Mouse (Mus musculus) adrenal gland, postnatal 14 days (tissue): ENCODE data around the gene Map3k14. TPM values are rescaled to one million over a fixed set of nuclear protein-coding genes. Genes with fewer than 3 reads are reported as not detected.

Experiments
- DNase-seq: peaks from one replicate; pipeline ENCODE4 v3.0.0; 2021; ENCODE audit warnings: mixed read lengths
- total RNA-seq: library from RNA; stranded (reverse); gene quantifications from 2 replicates; pipeline ENCODE4 v1.2.3, GENCODE M21; 2021

Gene Map3k14
- total RNA-seq, 1 experiment from 2014 or later, result 6.5 TPM

GRCm38 (mm10) chr11:103206203-103206602, 61.1 kb downstream of the Map3k14 start:
- DNase-seq, result no peak

GRCm38 (mm10) chr11:103202376-103202775, 64.9 kb downstream of the Map3k14 start:
- DNase-seq, result no peak

GRCm38 (mm10) chr11:103201664-103202063, 65.6 kb downstream of the Map3k14 start:
- DNase-seq, result peak; percentile 76

- DNase-seq, result peak; percentile 77
Measured at GRCm38 (mm10) chr11:103198911-103199803, 68.1 kb downstream of the Map3k14 start.

- no peak for DNase-seq
Measured at GRCm38 (mm10) chr11:103198339-103198738, 68.9 kb downstream of the Map3k14 start.

- no peak for DNase-seq
Measured at GRCm38 (mm10) chr11:103197340-103197739, 69.9 kb downstream of the Map3k14 start.

- DNase-seq, result no peak
Measured at GRCm38 (mm10) chr11:103195656-103196055, 71.6 kb downstream of the Map3k14 start.

GRCm38 (mm10) chr11:103195236-103195635, 72.0 kb downstream of the Map3k14 start:
- no peak for DNase-seq

GRCm38 (mm10) chr11:103193825-103194168, 73.5 kb downstream of the Map3k14 start:
- no peak for DNase-seq

GRCm38 (mm10) chr11:103192956-103193824, 74.1 kb downstream of the Map3k14 start:
- peak; percentile 67 for DNase-seq

GRCm38 (mm10) chr11:103192230-103192955, 74.9 kb downstream of the Map3k14 start:
- DNase-seq, result no peak

- peak; percentile 69 for DNase-seq
Measured at GRCm38 (mm10) chr11:103184891-103185290, 82.4 kb downstream of the Map3k14 start.

- DNase-seq, result peak; percentile 4
Measured at GRCm38 (mm10) chr11:103181911-103182310, 85.4 kb downstream of the Map3k14 start.

GRCm38 (mm10) chr11:103181349-103181748, 85.9 kb downstream of the Map3k14 start:
- DNase-seq, result no peak

- DNase-seq, result no peak
Measured at GRCm38 (mm10) chr11:103180426-103180825, 86.8 kb downstream of the Map3k14 start.

- no peak for DNase-seq
Measured at GRCm38 (mm10) chr11:103178748-103179147, 88.5 kb downstream of the Map3k14 start.

GRCm38 (mm10) chr11:103177815-103178485, 89.3 kb downstream of the Map3k14 start:
- DNase-seq, result no peak

- peak; percentile 5 for DNase-seq
Measured at GRCm38 (mm10) chr11:103177216-103177615, 90.1 kb downstream of the Map3k14 start.

GRCm38 (mm10) chr11:103176510-103176909, 90.8 kb downstream of the Map3k14 start:
- DNase-seq, result peak; percentile 2

GRCm38 (mm10) chr11:103175688-103176442, 91.4 kb downstream of the Map3k14 start:
- DNase-seq, result peak; percentile 48

- DNase-seq, result peak; percentile 83
Measured at GRCm38 (mm10) chr11:103174891-103175391, 92.3 kb downstream of the Map3k14 start.
